Mouse (Mus musculus): ENCODE data around the gene Ccnd2.

DNA sequence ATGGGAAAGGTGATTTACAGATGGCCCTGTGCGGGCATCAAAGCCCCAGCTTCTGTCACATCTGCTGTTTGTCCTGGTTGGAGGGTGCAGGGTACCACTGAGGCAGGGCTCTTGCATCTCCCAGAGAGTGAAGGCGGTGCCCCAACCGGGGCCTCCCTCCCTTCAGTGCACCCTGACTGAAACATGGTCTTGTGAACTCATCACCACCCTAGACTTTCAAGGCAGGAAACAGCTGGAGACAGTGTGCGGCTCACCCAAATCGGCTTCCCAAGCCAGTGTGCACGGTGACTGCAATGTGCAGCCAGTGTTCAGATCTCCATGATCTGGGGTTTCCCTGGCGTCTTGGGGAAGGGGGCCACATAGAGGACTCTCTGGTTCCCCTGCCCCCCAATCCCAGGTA, 26.0 kb upstream of the Ccnd2 start:
- TF ChIP-seq CTCF (IDR thresholded peaks at IDR 0.05; ENCODE audit: insufficient read depth, low read length) (no peak), POLR2A (IDR thresholded peaks at IDR 0.05; ENCODE audit: borderline replicate concordance, extremely low read depth, low read depth, low read length) (no peak)

Data from lung, adult 2 months (tissue).